Mouse (Mus musculus): ENCODE measurements at regions not wholly inside any gene's neighbourhood (a gene's known extent, or its start where the extent isn't known, plus 50 kb on each side); places are given as distances from the start of the nearest gene placed in this dataset.

DNA sequence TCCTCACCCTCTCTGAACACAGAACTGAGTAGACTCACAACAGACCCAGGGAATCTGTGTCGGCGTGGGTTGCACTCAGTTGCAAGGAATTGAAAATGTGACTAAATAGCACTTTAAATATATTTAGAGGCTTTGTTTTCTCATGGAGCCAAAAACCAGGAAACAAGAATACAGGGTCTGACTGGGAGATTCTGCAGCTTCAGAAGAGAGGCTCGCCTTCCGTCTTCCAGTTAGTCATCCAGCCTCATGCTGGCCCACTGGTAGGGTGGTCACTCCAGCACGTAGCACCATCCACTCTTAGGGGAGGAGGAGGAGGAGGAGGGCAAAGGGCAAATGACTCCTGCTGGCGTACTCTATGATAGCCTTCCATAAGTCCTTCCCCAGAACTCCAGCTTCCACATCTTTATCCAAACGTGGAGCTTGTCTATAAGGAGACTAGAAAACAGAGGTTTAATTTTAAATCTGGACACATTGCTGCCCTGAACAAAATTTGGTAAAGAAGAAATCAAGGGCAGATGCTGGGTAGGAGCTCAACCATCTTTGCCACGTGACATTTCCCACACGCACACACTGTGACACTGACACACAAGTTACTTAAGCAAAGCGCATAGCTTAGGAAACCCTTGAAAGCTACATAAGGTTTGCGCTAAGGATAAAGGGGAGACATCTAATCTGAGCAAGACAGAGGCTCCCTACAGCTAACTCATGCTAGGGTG, 60.8 kb downstream of the Mis18a start:
- DNase-seq (ENCODE audit: low spot score in 2 of 2), result no peak

GRCm38 (mm10) chr16:90664086-90664485, 63.1 kb downstream of the Mis18a start:
- DNase-seq (ENCODE audit: low spot score in 2 of 2), result no peak

GRCm38 (mm10) chr16:90658050-90658449, 69.2 kb downstream of the Mis18a start:
- no peak for DNase-seq (ENCODE audit: low spot score in 2 of 2)

DNA sequence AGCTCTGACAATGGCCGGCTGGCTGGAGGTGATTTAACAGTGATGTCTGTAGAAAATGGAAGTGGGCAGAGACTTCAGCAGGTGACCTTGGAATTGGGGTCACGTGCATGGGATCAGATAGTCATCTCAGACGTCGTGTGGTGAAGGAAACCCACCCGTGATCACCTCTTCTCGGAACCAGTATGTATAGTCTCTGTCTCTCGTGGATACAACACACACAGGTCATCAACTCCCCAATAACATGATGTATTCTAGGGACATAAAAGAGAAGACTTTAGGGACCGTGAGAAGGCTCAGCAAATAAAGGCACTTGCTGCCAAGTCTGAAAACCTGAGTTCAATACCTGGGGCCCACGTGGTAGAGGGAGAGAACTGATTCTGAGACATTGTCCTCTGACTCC, 70.2 kb downstream of the Mis18a start:
- DNase-seq (ENCODE audit: low spot score in 2 of 2), result no peak

- no peak for DNase-seq (ENCODE audit: low spot score in 2 of 2)
Measured at GRCm38 (mm10) chr16:90656571-90657011, 70.6 kb downstream of the Mis18a start.

- no peak for DNase-seq (ENCODE audit: low spot score in 2 of 2)
Measured at GRCm38 (mm10) chr16:90654853-90655252, 72.4 kb downstream of the Mis18a start.

DNA sequence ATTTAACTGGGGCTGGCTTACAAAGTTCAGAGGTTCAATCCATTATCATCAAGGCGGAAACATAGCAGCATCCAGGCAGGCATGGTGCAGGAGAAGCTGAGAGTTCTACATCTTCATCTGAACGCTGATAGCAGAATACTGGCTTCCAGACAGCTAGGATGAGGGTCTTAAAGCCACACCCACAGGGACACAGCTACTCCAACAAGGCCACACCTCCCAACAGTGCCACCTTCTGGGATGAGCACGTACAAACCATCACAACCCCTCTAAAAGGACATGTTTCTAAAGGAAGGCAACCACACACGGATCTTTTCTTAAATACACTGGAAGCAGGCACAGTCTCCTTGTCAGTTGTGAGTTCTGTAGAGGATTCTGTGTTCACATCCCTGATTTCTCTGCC, 74.4 kb downstream of the Mis18a start:
- no peak for DNase-seq (ENCODE audit: low spot score in 2 of 2)

DNA sequence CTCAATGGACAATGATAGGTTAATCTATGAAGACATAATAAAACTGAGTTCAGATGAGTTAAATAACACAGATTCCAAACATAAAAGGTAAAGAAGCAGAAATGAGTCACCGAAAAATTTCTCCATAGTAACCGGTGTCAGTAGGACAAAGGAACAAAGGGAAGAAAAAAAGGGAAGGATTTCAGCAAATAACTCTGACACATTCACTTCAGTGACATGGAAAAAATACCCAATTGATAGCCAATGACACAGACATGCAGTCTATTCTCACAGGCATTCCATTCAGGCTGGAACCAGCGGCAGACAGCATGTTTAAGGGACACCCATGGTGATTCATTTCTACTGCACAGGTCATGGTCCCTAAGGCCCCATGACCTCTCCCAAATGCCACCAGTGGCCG, 79.0 kb downstream of the Mis18a start:
- DNase-seq (ENCODE audit: low spot score in 2 of 2), result no peak

GRCm38 (mm10) chr16:90642671-90643070, 84.5 kb downstream of the Mis18a start:
- no peak for DNase-seq (ENCODE audit: low spot score in 2 of 2)

DNA sequence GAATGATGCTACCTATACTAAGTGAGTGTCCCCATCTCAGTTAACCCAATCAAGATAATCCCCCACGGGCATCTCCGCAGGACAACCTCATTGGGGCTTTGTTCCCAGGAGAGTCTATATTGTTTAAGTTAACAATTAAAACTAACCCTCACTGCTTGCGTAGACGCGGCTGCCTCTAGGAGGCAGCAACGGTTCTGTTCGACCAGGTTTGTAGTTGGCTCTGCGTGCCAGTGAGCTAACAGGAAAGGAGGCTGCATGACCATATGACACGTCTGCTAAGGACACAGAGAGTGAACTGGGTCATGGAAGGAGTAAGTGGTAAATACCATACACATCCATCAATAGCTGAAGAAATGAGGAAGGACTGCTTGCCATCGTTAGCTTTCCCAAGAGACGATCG, 92.0 kb downstream of the Mis18a start:
- no peak for DNase-seq (ENCODE audit: low spot score in 2 of 2)

DNA sequence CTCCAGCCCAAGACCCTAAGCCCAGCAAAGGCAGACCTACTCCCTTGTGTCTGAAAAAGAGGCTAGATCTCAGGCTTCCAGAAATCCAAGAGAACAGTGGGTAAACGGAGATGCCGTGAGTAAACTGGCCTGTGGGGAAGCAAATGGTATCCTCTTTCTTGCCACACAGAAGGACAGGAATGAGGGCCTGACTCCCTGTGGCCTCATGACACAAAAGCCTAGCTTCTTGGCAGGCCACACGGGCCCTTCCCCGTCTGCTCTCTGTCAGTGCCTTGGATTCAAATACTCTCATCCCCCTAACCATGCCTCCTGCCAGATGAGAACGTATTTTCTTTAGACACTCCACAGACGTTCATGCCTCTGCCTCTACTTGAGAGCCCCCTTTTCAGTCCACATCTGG, 97.2 kb downstream of the Mis18a start:
- DNase-seq (ENCODE audit: low spot score in 2 of 2), result no peak

DNA sequence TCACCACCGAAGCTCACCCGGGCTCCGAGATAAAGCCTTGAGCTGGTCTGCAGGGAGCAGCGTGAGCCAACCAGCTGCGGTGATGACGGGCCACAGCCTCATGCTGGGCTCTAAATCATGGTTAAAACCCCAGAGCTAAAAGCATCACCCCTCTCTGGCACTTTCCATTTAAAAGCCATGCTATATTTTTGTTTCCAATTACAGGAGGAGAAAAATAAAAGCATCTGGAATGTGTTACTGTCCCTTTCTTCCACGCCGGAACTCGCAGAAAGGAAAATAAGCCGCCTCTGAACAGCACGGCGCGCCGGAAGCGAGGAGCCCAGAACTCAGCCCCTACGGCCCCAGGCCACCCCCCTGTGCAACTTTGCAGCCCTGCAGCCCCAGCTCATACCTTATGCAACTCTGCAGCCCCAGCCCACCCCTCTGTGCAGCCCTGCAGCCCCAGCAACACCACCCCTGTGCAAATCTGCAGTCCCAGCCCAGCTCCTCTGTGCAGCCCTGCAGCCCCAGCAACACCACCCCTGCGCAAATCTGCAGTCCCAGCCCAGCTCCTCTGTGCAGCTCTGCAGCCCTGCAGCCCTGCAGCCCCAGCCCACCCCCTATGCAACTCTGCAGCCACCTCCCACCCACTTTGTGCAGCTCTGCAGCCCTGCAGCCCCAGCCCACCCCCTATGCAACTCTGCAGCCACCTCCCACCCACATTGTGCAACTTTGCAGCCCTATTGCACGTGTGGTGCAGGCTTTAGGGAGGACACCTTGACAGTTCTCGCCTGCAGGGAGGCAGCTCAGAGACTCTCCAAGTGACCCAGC, 97.9 kb downstream of the Mis18a start:
- no peak for DNase-seq (ENCODE audit: low spot score in 2 of 2)

GRCm38 (mm10) chr16:90628605-90629120, 98.5 kb downstream of the Mis18a start:
- DNase-seq (ENCODE audit: low spot score in 2 of 2), result no peak

- no peak for DNase-seq (ENCODE audit: low spot score in 2 of 2)
Measured at GRCm38 (mm10) chr16:90626035-90626670, 101.1 kb downstream of the Mis18a start.

- no peak for DNase-seq (ENCODE audit: low spot score in 2 of 2)
Measured at GRCm38 (mm10) chr16:90625301-90626034, 101.7 kb downstream of the Mis18a start.

GRCm38 (mm10) chr16:90624039-90624625, 103.1 kb downstream of the Mis18a start:
- DNase-seq (ENCODE audit: low spot score in 2 of 2), result peak in 1 of 2 experiments; percentile 48

- no peak for DNase-seq (ENCODE audit: low spot score in 2 of 2)
Measured at GRCm38 (mm10) chr16:90622677-90623225, 104.5 kb downstream of the Mis18a start.

- peak; percentile 64 to 74 for DNase-seq (ENCODE audit: low spot score in 2 of 2)
Measured at GRCm38 (mm10) chr16:90621761-90622411, 105.3 kb downstream of the Mis18a start.

DNA sequence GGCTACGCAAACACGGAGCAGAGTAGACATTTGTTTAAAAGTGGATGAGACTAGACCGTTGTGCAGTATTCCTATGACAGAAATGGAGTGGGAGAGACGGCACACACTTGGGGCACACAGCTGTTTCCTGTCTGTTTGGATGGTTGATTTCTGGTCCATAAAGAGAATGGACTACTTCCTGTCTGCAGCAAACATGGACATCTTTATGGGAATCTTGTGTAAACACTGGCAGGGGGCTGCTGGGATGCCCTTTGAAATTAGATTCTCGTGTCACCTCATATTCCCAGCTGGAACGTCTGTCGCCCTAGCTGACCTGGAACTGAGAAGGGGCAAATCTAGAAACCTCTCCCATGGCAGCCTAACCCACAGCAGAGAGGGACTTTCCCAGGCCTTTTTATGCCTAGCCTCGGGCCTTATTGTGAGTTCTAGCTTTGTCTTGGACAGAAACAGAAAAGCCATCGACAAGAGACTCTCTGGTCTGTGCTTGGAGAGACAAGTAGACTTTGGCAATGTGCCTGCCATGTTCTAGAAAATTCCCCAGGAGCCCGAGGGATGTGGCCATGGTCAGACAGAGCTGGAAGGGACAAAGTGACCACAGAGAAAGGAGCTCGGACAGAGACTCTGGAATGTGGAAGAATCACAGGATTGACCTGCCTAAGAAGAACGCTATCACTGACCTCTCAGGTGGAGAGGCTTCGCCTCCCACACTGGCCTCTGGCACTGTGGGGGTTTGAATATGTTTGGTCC, 107.5 kb downstream of the Mis18a start:
- DNase-seq (ENCODE audit: low spot score in 2 of 2), result no peak

- DNase-seq (ENCODE audit: low spot score in 2 of 2), result no peak
Measured at GRCm38 (mm10) chr16:90615791-90616190, 111.4 kb downstream of the Mis18a start.

All from frontal cortex, postnatal 14 days (tissue).